Mouse (Mus musculus): ENCODE data around the gene Fance.
"Not testable (repeated sequence)": the region's sequence is repeated elsewhere in the genome, so short reads cannot be mapped to it uniquely, and the experiment has no call there.

The Fance gene

DNA sequence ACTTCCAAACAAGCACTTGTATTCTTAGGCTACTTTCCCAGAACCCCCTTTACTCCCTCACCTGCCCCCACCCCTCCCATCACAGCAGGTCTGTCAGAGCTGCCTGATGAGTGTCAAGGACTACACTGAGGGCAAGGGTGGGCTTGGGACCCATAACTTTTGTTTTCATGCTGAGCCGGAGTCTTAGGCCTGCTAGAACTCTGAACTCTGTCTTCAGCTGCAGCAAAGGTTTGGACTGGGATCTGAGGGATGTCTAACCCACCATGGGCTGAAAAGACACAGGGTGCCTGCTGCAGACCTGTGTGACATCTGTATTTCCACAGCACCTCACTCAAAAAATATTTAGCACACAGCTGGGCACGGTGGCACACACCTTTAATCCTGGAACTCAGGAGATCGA is 13.6 kb downstream of the Fance start:
- no peak for DNase-seq (ENCODE audit: low spot score in 2 of 2)

DNA sequence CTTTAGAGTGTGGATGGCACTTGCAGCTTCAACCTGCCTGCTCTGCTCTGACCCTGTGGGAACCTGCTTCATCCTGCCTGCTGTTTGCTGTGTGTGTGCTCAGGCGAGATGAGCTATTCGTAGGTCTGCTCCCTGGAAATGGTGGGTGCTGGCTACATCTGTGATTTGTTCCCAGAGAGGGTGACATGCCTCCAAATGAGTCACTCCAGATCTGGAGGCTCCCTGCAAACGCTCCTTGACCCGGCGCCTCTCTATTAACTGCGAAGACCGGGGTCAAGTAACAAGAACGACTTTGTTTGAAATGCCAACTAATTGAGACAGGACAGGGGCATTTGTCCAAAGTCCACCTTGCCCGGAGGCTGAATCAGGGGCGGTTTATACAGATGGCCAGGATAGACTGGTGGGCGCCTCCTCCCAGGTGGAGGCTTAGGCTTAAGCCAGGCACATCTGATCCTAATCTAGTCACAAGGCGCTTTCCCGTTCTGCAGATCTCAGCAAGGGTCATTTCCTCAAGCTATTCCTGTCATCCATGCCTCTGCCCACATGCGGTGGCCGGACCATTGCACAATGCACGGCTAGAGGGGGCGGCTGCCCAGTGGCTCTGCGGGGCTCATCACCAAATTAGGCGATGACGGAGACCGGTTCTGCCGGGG is 14.5 kb downstream of the Fance start:
- no peak for DNase-seq (ENCODE audit: low spot score in 2 of 2)

DNA sequence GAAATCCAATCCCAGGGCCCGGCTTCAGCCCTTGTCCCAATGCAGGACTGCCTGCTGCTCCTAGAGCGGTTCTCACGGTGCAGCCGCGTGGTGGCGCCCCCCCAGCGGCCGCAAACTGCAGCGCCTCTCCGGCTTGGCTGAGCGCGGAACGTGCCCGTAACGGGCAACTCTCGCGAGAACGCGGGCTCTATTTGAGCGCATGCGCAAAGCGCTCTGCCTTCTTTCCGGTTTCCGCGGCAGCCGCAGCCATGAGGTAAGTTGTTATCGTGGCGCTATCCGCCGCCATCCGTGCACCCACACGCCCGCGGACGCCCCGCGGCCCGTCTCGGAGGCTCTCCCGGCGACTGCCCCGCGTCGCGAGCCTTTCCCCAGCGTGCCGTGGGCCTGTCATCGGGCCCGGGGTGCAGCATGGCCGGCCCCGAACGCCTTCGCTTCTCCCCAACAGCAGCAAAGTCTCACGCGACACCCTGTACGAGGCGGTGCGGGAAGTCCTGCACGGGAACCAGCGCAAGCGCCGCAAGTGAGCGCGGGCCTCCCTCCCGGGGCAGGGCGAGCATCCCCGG is 15.1 kb downstream of the Fance start, which contains the start of gene Rpl10a:
Gene Rpl10a (plus strand): TSS at position 106 of the 563 bp plus-strand sequence.
- DNase-seq (ENCODE audit: low spot score in 2 of 2) = peak; percentile 97 to 98

DNA sequence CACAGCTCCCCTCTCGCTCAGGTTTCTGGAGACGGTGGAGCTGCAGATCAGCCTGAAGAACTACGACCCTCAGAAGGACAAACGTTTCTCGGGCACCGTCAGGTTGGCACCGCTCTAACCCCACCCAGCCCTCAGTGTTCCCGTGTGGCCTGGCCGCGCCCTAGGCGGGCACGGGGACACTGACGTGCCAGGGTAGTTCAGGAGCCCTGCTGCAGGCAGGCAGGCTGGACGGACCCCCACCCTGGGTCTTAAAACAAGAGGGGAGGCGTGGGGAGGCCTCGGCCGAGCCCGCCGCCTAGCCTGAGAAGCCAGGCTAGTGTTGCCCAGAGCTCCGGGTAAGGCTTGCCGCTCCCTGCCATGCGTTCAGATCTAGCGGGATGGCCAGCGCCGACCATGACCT is 15.6 kb downstream of the Fance start:
- DNase-seq (ENCODE audit: low spot score in 2 of 2) = no peak

DNA sequence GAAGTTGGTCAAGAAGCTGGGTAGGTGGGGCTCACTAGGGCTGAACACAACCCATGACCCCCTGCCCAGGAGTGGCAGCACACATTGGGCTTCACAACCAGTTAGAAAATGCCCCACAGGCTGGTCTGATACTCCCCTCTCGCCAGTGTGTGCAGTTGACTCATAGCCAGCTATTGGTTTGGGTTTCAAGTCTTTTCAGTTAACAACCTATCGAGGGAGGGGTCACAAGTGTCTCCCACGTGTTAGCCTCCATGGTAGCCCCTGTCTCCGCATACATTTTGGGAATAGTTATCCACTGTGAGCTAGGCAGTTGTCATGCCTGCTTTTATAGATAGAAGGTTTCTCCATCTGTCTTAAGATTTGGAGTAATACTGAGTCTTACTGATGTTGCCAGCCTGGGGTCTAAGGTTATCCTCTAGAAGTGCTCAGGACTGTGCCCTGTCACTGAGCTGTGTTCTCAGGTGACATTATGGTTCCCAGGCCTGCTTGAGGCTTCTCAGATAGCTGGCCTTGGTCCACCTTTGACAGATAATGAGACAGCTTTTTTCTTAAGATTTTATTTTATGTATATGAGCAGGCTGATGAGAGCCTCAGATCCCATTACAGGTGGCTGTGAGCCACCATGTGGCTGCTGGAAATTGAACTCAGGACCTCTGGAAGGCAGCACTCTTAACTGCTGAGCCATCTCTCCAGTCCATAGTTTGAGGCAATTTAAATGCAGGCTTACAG is 16.3 kb downstream of the Fance start:
- DNase-seq (ENCODE audit: low spot score in 2 of 2) = no peak

DNA sequence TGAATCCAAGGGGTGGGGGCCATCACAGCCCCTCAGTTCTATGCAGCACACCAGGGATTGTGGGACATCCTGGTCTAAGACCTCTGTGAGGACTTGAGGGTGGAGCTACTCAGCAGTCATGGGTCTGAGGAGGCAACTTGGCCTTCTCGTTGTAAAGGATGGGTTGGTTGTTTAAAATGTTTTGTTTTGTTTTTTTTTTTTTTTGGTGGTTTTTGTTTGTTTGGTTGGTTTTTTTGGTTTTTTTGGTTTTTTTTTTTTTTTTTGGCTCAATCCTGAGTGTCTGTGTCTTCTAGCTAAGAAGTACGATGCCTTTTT is 16.9 kb downstream of the Fance start:
- DNase-seq (ENCODE audit: low spot score in 2 of 2) = no peak

DNA sequence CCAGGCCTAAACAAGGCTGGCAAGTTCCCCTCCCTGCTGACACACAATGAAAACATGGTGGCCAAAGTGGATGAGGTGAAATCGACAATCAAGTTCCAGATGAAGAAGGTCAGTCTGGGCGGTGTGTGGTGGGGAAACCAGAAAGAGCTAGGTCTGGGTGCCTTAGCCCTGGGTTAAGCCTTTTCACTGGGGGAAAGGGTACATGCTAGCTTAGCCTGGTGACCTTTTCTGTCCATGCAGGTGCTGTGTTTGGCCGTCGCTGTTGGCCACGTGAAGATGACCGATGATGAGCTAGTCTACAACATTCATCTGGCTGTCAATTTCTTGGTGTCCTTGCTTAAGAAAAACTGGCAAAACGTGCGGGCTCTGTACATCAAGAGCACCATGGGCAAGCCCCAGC is 17.3 kb downstream of the Fance start:
- not testable (repeated sequence) for DNase-seq (ENCODE audit: low spot score in 2 of 2)

DNA sequence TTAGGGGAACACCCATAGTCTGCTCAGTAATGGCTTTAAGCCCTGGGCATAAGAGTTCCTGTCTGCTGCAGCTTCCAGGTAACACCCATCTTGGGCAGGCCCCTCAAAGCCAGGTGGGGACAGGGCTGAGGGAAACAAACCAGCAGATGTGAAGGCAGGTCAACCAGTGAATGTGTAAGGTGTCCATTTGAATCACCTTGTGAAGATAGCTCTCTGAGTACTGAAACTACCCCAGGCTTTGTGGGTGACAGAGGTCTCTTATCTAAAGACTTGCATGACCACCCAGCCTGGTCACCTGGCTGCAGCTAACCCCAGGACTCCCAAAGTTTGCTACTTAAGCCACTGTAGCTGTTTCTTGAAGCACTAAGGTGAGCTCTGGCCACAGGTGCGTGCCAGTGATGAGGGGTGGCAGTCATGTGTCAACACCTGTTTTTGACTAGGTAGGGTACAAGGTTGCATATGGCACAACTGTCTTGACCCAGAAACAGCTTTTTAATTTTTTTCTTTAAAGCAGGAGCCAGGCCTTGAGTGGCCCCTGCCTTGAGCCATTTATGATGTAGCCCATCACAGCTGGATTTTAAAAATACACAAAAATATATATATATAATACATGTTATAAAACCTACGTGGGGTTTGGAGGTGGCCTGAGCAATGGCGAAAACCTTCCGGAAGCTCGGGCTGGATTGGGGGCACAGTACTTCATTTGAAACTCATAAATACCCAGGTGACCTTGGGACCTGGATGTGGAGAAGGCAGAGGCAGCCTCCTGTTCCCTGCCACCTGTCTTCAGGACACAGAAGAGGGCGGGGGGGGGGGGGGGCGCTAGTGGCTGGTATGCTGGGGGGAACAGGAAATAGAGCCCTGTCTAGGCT is 18.2 kb downstream of the Fance start:
- no peak for DNase-seq (ENCODE audit: low spot score in 2 of 2)

DNA sequence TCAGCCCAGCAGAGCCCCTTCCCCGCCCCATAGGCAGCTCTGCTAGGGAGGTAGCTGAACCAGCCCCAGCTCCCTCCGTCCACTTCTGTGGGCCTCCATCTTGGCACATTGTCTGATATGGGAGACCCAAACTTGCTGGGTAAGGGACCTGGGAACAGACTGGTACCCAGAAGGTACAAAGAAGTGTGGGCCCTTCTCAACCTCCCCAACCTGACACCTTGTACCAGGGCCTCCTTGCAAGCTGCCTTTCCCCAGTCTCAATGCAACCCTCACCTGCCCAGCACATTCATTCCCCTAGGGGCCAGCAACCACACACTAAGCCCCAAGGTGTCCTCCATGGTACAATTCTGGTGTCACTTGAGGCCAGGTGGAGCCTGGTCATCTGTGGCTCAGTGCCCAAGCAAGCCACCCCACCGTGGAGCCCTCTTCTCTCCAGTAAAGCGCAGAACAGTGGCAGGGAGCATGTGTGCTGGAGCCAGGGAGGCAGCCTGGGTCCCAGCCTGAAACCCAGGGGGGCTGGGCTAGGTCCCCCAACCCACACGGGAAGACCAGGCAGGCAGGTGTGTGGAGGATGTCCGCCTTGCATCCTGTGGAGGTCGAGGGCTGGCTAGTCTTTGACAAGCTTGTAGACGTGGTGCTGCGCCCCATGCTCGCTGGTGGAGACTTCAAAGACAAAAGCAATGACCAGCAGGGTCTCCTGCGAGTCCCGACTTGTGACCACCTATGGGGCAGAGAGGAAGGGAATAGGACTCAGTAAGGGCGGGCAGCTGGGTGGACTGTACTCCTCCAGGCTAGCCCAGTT is 19.0 kb downstream of the Fance start:
- no peak for DNase-seq (ENCODE audit: low spot score in 2 of 2)

DNA sequence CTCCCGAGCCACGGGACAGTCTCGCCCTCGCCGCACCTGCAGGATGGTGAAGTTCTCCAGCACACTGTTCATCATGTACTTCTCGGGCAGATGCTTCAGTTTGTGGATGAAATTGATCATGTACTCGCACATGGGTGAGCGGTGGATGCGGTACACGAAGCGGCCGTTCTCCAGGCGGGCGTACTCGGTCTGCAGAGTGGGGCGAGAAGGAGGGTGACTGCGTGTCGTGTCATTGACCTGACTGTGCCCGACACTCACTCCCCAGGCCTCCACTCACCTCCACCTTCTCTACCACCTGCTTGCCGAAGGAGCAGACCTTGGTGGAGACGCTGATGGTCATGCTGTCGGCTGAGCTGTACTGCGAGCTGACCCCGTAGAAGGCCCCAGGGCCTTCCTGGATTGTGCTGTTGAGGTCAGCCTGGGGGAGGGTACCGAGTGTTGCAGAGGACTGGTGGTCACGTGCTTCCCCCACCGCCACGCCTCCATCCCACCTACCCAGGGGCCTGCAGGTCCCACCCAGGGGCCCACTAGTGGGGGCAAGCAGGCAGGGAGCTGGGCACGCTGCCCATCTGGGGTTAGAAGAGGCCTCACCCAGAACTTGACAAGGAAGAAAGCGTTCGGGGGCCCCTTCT is 19.7 kb downstream of the Fance start:
- DNase-seq (ENCODE audit: low spot score in 2 of 2) = no peak

DNA sequence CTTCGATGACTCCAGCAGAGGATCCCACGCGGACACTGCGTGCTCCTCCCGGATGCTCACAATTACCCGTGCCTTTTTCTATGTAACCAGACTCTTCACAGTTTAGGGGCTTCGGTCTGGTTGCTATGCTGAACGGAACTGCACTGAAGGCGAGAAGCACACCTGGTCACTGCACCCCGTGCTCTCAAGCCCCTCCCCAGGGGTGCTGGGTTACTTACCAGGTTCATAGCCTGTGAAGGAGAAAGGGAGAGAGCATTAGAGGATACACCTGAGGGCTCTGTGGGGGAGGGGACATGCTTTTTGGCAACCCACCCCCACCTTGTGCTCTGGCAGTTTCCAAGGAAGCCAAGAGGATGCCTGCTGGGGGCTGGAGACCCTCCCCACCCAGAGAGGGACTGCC is 21.9 kb downstream of the Fance start:
- no peak for DNase-seq (ENCODE audit: low spot score in 2 of 2)

DNA sequence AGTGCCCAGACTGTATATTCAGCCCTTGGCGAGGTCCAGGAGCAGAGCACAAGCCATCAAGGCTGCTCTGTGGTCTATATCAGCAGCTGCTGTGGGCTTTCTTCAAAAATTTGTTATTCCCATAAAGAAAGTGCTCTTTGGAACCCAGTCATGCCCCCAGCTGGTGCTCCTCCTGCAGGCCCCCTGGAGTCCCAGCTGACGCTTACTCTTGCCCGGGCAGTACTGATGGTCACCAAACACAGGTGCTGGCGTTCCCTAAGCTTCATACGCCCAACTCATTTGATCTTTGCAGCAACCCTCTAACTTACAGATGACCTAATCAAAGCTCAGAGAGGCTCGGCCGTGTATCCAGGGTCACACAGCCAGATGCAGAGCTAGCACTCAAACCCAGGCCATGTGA is 24.2 kb downstream of the Fance start:
- no peak for DNase-seq (ENCODE audit: low spot score in 2 of 2)

DNA sequence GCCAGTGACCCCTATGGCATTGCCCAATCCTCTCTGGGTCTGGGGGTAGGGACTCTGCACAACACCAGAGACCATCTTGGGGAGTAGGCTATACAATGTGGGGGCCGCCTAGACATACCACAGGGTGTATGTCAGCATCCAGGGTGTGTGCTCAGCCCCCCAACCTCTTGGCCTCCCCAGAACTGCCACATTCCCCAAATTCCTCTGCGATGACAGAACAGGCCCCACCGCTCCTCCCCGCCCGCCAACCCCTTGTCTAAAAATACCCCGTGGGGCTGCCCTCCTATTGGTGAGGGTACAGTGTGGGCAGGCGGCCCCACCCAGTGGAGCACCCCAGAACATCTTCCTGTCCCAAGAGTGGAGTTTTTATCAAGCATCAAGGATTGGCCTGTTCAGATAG is 27.3 kb downstream of the Fance start:
- no peak for DNase-seq (ENCODE audit: low spot score in 2 of 2)

DNA sequence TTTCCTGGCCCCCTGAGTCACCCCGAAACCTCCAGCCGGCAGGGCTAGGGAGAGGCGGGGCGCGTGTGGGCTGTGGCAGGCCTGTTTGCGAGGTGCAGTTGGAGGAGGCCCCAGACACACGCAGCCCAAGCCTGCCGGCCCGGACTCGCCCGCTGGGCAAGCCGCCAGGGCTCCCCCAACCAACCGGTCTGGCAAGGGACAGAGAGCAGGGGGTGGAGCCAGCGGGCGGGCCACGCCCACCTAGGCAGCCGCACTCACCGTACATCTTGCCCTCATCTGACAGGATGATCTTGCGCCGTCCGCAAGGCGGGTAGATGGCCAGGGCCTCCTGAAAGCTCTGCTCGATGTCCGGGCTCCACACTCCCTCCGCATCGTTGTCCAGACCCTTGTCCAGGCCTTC is 27.8 kb downstream of the Fance start:
- DNase-seq (ENCODE audit: low spot score in 2 of 2) = peak; percentile 54 to 60

DNA sequence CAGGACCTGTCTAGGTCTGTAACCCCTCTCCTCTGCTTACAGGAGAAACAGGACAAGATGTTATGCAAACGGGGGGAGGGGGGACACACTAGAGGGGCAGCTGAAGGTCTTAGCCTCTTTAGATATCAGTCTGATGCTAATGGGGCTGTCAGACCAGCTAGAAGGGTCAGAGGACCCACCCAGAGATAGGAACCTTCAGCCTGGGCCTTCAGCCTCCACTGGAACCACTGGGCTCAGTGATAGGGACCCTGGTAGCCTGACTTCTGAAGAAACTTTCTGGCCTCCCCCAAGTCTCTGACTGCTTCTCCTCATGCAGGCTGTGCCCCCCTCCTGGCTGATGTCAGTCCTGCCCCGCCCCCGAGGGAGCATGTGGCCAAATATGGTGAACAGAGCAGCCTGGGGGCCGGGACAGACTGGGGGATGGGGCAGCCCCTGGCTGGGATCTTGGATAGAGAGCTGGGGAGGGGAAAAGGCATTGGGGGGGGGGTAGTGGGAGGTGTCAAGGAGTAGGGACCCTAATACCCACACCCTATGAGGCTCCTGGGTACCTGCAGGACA is 30.8 kb downstream of the Fance start:
- DNase-seq (ENCODE audit: low spot score in 2 of 2) = no peak

DNA sequence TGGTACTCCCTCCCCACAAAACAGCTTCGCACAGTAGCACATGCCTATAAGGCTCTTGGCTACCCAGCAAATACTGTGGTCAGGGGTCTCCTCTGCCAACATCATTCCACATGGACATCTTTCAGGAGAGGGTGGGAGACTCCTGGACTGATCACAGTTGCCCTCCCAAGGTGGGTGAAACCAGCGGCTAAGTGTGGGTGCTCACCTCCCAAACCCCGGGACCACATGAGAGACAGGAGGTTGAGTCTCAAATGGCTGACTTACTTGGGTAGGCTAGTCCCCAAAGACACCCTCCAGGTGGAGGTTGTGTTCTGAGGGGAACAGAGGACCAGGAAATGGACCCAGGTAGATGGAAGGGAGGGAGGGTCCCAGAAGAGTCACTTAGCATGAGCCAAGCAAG is 31.4 kb downstream of the Fance start:
- no peak for DNase-seq (ENCODE audit: low spot score in 2 of 2)

DNA sequence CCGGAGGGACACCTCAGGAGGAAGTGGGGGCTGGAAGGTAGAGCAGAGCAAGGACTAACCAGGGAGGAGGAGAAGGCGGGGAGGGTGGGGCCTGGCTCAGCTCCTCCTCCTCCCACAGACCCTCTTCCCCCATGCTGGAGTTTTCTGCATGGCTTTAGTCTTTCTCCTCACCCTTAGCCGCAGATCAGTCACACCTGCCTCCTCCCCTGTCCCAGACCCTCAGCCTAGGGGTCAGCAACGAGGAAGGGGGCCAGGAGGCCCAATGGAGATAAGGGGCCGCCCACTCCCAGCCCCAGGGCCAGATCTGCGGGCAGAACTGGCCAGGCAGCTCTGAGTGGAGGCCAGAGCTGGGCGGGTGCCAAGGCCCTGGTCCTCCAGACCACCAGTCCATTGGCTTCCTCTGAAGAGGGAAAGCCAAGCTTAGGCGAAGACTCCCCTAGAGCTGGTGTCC is 32.0 kb downstream of the Fance start:
- no peak for DNase-seq (ENCODE audit: low spot score in 2 of 2)

DNA sequence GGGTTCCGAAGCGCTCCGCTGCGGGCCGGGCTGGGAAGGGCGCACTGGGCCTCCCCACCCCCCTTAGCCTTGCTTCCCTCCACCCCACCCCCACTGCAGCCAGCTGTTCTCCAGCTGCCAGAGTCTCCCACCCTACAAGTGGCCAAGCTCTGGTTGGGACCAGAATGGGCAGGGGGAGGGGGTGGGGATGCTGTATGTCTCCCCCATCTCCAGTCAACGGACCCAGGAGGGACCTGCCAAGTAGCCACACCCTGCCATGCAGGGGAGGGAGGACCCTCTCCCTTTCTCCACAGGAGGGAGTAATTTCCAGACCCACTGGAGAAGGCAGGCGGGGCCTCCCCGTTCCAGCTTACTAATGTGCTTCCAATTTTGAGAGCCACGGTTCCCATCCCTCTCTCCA is 32.6 kb downstream of the Fance start:
- no peak for DNase-seq (ENCODE audit: low spot score in 2 of 2)

DNA sequence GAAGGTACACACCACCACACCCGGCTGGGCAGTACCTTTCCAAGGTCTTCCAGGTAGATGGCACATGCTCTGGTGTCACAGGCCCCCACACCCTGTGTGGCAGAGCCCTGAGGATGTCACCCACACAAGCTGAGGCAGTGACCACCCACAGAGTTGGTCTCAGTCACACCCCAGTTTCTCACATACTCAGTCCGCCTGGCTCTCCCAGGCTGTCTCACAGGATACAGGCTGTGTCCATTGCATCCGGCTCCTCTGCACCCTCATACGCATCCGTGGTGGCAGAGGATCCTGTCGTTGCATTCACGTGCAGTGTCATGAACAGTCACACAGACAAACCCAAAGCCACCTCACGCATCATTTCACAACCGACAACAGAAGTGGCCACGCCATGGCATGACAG is 34.0 kb downstream of the Fance start:
- no peak for DNase-seq (ENCODE audit: low spot score in 2 of 2)

DNA sequence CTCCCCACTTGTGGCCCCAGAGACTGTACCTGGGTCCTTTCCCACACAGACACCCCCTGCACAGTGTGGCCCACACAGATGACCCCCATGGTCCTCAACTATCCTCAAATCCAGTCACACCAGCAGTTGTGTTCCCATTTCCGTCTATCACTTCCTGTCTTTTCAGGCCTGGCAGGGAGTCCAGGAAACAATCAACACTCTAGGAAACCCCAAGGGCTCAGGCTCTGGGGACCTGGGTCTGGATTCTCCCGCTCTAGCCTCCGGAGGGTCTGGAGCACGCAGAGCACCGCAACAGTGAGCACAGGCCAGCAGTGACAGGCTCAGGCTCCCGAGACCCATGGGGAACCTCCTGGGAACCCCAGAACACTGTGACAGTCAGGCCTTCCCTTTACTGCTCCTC is 34.9 kb downstream of the Fance start:
- no peak for DNase-seq (ENCODE audit: low spot score in 2 of 2)

Measured in spleen, postnatal 14 days (tissue).